Mouse (Mus musculus) lung, postnatal 4 days (tissue): ENCODE results near the gene Gm16253.

Experiments used
- DNase-seq, 2 experiments: peaks; one replicate each; pipeline ENCODE4 v3.0.0; 2021

The Gm16253 gene

GRCm38 (mm10) chr3:96576690-96577541 is at the start of gene Gm16253:
Gm16253 (plus strand) TSS chr3:96576984.
- DNase-seq, result peak; percentile 96

GRCm38 (mm10) chr3:96528506-96528905 is 48.3 kb upstream of the Gm16253 start:
- no peak for DNase-seq

GRCm38 (mm10) chr3:96532050-96532449 is 44.7 kb upstream of the Gm16253 start:
- no peak for DNase-seq

GRCm38 (mm10) chr3:96534300-96534699 is 42.5 kb upstream of the Gm16253 start:
- no peak for DNase-seq

GRCm38 (mm10) chr3:96539316-96539715 is 37.5 kb upstream of the Gm16253 start:
- DNase-seq, result no peak

GRCm38 (mm10) chr3:96540740-96541139 is 36.0 kb upstream of the Gm16253 start:
- DNase-seq, result no peak

- no peak for DNase-seq
These were observed 35.3 kb upstream of the Gm16253 start for GRCm38 (mm10) chr3:96541328-96542078.

- DNase-seq, result no peak
These were observed 34.2 kb upstream of the Gm16253 start for GRCm38 (mm10) chr3:96542554-96542953.

- no peak for DNase-seq
These were observed 33.4 kb upstream of the Gm16253 start for GRCm38 (mm10) chr3:96543345-96543744.

GRCm38 (mm10) chr3:96545565-96545964 is 31.2 kb upstream of the Gm16253 start:
- DNase-seq, result no peak

- peak in 1 of 2 experiments; percentile 18 for DNase-seq
These were observed 29.9 kb upstream of the Gm16253 start for GRCm38 (mm10) chr3:96546880-96547279.

GRCm38 (mm10) chr3:96547389-96547960 is 29.3 kb upstream of the Gm16253 start:
- peak; percentile 77 to 87 for DNase-seq

GRCm38 (mm10) chr3:96548824-96549223 is 28.0 kb upstream of the Gm16253 start:
- DNase-seq, result peak in 1 of 2 experiments; percentile 16

GRCm38 (mm10) chr3:96549346-96549745 is 27.4 kb upstream of the Gm16253 start:
- no peak for DNase-seq

GRCm38 (mm10) chr3:96551203-96551602 is 25.6 kb upstream of the Gm16253 start:
- DNase-seq, result peak; percentile 59 to 75

GRCm38 (mm10) chr3:96551890-96552289 is 24.9 kb upstream of the Gm16253 start:
- no peak for DNase-seq

GRCm38 (mm10) chr3:96553601-96554000 is 23.2 kb upstream of the Gm16253 start:
- DNase-seq, result no peak

- no peak for DNase-seq
These were observed 22.5 kb upstream of the Gm16253 start for GRCm38 (mm10) chr3:96554251-96554650.

- DNase-seq, result peak; percentile 86 to 92
These were observed 21.7 kb upstream of the Gm16253 start for GRCm38 (mm10) chr3:96555041-96555596.

GRCm38 (mm10) chr3:96555999-96556614 is 20.7 kb upstream of the Gm16253 start:
- DNase-seq, result no peak

- no peak for DNase-seq
These were observed 19.8 kb upstream of the Gm16253 start for GRCm38 (mm10) chr3:96556651-96557635.
